Mouse (Mus musculus) intestine, embryonic 14.5 days (tissue): ENCODE data around the gene Rpl34. TPM values are rescaled to one million over a fixed set of nuclear protein-coding genes. Genes with fewer than 3 reads are reported as not detected.

Experiments
- ATAC-seq: fragments of 200-750 bp; cut with Nextera tagmentation; replicated peaks from 2 replicates; pipeline ENCODE4 v1.8.0; 2017; ENCODE audit warnings: low read depth, moderate number of reproducible peaks, moderate TSS enrichment, moderate library complexity; ENCODE audit not compliant: low FRiP score, low TSS enrichment
- DNase-seq: peaks from one replicate; pipeline ENCODE4 v3.0.0-alpha.2; 2018; ENCODE audit warnings: low spot score
- H3K27ac ChIP-seq: fragments of 300-500 bp; sonication (generic); 2 replicates; pipeline ENCODE4 v1.5.1; 2014; ENCODE audit warnings: low read depth, mild to moderate bottlenecking, control low read depth
- H3K27me3 ChIP-seq: fragments of 300-500 bp; sonication (generic); replicated peaks from 2 replicates; pipeline ENCODE4 v1.6.1; 2014; ENCODE audit warnings: low read length, control low read depth; ENCODE audit not compliant: control insufficient read depth, insufficient read depth
- H3K36me3 ChIP-seq: fragments of 300-500 bp; sonication (generic); 2 replicates; pipeline ENCODE4 v1.6.1; 2014; ENCODE audit warnings: low read length, control low read depth; ENCODE audit not compliant: control insufficient read depth, insufficient read depth
- H3K4me1 ChIP-seq: fragments of 300-500 bp; sonication (generic); replicated peaks from 2 replicates; pipeline ENCODE4 v1.6.1; 2014; ENCODE audit warnings: low read length, control low read depth, mixed read lengths; ENCODE audit not compliant: control insufficient read depth, insufficient read depth
- H3K4me2 ChIP-seq: fragments of 300-500 bp; sonication (generic); 2 replicates; pipeline ENCODE4 v1.6.1; 2014; ENCODE audit warnings: low read length
- H3K4me3 ChIP-seq: fragments of 300-500 bp; sonication (generic); 2 replicates; pipeline ENCODE4 v1.5.1; 2014; ENCODE audit warnings: low read depth, low read length, control low read depth, mixed read lengths
- H3K9ac ChIP-seq: fragments of 300-500 bp; sonication (generic); 2 replicates; pipeline ENCODE4 v1.6.1; 2014; ENCODE audit warnings: mild to moderate bottlenecking, low read length
- H3K9me3 ChIP-seq: fragments of 300-500 bp; sonication (generic); 2 replicates; pipeline ENCODE4 v1.6.1; 2016; ENCODE audit warnings: low read length, control low read depth; ENCODE audit not compliant: control insufficient read depth
- WGBS: fragments of 180-500 bp; shearing (Covaris S2); extraction: QIAGEN DNeasy Blood & Tissue Kit; methylation state at CpG from one replicate; pipeline ENCODE4 v1.1.7; 2014; 5-methylcytosine and 5-hydroxymethylcytosine counted together
- polyA plus RNA-seq: library from polyadenylated mRNA; unstranded; fragments of >200 nt; fragmentation: Nextera tagmentation; extraction: Ambion mirVana; gene quantifications from 2 replicates; pipeline ENCODE4 v1.2.1, GENCODE M21; 2014

Rpl34 gene
- 1,183 and 1,258 TPM in 2 replicates for polyA plus RNA-seq

DNA sequence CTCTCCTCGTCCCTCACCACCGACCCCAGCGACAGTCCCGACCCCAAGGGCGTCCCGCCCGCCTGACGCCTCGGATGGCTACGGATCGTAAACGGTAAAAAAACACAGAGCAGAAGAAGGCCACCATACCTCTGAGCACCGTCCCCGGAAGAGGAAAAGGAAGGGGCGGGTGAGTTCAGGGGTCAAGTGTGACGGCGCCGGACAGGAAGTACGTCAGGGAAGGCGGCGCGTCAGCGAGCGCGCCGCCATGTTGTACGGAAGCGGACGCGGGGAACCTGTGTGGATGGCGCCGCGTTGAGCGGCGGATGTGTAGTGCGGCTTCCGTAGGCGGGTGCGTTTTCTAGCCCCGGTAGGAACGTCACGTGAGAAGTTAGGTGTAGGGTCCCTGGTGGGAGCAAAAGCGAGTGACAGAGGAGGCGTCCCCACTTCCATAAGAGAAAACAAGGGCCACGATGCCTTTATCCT lies at the start of gene Rpl34:
Rpl34 (minus strand) TSS at position 210 of the 465 bp plus-strand sequence.
- Histone ChIP-seq H3K9ac (peak within 1 kb of the TSS; percentile 98), H3K27ac (peak within 1 kb of the TSS; percentile 80), H3K4me2 (peak within 1 kb of the TSS; percentile 82), H3K9me3 (no peaks in the 10 kb centered on the region), H3K4me1 (peaks cover 14% of the 10 kb centered on the region; the same call in 1 of the 2 replicates), H3K27me3 (no peaks in the 10 kb centered on the region), H3K4me3 (peak within 1 kb of the TSS; percentile 96), H3K36me3 (peaks cover 38% of the 10 kb centered on the region)
- DNase-seq (peak; percentile 96), ATAC-seq (peak; percentile 99)
- under 1% methylated on average over 45 of the region's 45 CpGs for WGBS

DNA sequence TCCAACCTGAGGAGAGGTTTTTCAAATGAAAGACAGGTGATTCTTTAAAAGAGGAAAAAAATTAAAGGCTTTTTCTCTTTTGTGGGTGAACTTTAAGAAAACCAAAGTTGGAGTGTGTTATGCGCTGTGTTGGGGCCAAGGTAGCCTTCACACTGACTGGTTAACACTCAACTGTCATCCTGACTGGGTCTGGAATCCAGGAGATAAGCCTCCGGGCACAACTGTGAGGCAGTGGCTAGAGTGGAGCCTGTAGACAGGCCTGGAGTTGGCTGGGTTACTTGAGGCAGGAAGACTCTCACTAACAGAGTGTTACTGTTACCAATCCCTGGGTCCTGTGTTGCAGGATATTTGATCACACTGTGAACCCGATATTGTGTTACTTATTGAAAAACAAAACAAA lies 38.0 kb upstream of the Rpl34 start:
- Histone ChIP-seq H3K36me3 (no peaks in the 10 kb centered on the region), H3K4me2 (no peak overlapping the region), H3K4me3 (no peak overlapping the region), H3K27me3 (no peaks in the 10 kb centered on the region), H3K27ac (no peak overlapping the region), H3K9me3 (no peaks in the 10 kb centered on the region), H3K4me1 (no peaks in the 10 kb centered on the region), H3K9ac (no peak overlapping the region)
- DNase-seq (no peak), ATAC-seq (no peak)
- 83% methylated on average over 3 of the region's 3 CpGs for WGBS

DNA sequence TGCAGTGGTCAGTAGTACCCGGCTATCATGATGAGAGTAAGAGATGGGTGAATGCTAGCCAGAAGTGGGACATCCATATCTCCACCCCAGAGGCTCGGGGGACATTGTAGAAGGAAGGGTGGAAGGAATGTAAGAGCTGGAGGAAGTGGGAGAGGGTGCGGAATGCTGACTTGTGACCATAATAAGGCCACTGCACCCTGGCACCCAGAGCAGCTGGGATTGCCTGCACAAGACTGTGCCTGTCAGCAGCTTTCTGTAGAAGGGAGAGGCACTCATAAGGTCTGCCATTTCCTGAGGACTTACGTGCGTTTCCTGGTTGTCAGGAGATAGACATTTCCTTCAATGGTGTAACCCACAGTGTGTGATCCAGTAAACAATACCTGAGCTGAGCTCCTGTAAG lies 33.9 kb upstream of the Rpl34 start:
- Histone ChIP-seq H3K36me3 (no peaks in the 10 kb centered on the region), H3K4me1 (no peaks in the 10 kb centered on the region), H3K9me3 (no peaks in the 10 kb centered on the region), H3K4me3 (no peak overlapping the region), H3K9ac (no peak overlapping the region), H3K27ac (no peak overlapping the region), H3K4me2 (no peak overlapping the region), H3K27me3 (no peaks in the 10 kb centered on the region)
- 81% methylated on average over 5 of the region's 5 CpGs for WGBS
- peak; percentile 40 for DNase-seq
- ATAC-seq: no peak

DNA sequence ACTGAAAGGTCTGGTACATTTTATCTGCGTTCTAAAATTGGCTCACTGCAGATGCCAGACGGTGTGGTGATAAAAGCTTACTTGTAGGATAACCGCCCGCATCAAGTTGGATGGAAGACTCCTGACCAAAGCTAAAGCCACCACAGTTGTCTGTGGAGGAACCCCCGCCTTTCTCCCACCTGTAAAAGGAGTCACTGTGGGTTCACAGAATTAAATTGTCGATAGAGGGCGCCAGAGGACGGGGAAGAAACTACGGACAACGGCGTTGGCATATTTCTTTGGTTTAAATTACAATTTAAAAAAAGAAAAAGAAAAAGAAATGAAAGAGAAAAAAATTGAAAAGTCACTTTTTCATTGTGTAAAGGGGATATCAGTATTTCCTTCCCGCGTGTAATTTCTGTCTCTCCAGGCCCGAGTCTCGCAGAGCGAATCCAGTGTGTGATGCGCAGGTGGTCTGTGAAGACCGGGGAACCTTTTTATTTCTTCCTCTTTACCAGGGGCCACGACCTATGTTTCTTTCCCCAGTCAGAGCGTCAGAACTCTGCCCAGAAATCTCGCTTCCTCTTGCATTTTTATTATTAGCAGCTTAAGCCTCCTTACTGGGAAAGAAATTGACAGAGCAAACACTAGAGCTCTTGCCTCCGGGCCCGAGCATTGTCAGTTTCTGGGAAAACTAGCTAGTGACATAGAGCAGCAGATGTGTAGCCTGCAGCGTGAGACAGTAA lies 30.7 kb upstream of the Rpl34 start:
- 57% methylated on average over 24 of the region's 24 CpGs for WGBS
- H3K4me2 ChIP-seq: no peak overlapping the region
- no peaks in the 10 kb centered on the region for H3K4me1 ChIP-seq
- H3K4me3 ChIP-seq: no peak overlapping the region
- H3K27ac ChIP-seq: no peak overlapping the region
- ATAC-seq (no peak), DNase-seq (peak; percentile 63)
- H3K36me3 ChIP-seq: no peaks in the 10 kb centered on the region
- no peak overlapping the region for H3K9ac ChIP-seq
- H3K9me3 ChIP-seq: no peaks in the 10 kb centered on the region
- no peaks in the 10 kb centered on the region for H3K27me3 ChIP-seq

DNA sequence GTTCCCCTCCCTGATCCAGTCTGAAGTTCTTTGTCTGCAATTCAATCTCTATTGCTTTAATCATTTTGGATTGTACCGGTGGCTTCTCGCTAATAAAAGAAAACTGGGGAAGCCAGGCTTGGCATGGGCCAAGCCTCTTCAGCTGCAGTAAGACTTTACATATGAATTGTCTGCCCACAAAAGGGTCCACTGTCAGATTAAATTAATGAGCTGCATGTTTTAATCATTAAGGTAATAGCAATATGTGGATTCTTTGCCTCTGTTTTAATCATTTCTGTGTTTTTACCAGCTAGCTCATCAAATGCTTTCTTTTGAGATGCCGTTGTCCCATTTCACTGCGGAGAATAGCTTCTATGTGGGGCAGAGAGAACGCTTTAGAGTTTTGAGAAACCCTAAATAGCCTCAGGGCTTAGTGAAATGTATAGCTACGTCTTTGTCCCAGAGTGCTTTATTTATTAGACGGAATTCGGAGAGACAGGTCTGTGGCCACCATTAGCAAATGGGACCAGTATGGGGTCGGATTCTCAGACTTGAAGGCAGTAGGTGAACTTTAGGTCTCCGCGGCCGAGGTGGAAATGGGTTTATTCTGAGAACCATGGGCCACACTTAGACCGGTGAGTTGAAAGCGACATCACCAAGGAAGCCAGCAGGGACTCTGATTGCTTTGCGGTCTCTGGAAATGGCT lies 28.1 kb upstream of the Rpl34 start:
- DNase-seq: no peak
- ATAC-seq: no peak
- Histone ChIP-seq H3K27me3 (no peaks in the 10 kb centered on the region), H3K27ac (no peak overlapping the region), H3K36me3 (no peaks in the 10 kb centered on the region), H3K4me3 (no peak overlapping the region), H3K4me2 (no peak overlapping the region), H3K4me1 (no peaks in the 10 kb centered on the region), H3K9ac (no peak overlapping the region), H3K9me3 (no peaks in the 10 kb centered on the region)
- 80% methylated on average over 15 of the region's 15 CpGs for WGBS

DNA sequence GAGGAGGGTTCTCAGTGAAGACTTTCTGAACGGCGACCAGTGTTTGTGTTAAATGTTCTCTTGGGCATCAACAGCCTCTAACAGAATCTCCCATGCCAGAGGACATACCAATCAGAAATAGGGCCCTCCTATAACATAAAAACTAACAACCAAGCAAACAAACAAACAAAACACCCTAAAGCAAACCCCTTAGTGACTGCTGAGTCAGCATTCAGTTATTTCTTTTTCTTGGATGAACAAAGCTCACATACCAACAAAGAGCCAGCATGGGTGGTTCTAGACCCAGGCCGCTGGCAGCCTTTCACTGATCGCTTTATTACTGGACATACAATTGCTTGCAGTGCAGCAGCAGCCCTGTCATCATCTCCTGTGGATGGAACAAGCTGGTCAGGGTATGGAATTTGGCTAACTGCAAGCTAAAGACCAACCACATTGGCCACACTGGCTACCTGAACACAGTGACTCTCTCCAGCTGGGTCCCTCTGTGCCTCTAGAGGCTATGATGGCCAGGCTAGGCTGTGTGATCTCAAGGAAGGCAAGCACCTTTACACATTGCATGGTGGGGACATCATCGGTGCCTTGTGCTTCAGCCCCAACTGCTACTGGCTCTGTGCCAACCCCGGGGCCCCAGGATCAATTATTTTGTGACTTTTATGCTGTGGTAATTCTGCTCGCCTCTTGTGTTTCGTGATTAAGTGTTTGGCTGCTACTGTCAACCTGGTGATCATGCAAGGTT lies 27.1 kb upstream of the Rpl34 start:
- H3K9ac ChIP-seq: no peak overlapping the region

DNA sequence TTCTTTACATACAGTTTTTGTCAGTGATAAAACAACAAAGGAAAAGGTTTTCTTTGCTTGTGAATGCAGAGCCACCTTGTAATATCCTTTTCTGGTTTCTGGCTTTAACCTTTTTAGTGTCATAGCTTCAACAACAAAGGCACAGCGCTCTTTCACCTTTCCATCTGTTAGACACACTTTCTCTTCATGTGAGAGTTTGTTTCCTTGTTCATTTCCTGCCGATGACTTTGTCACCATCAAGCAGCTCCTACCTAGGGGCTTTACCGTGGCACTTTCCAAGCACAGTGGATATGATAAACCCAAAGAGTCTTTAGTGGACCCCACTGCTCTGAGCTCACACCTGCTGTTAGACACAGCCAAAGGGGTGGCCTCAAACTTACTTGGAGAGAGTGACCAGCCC lies 19.0 kb upstream of the Rpl34 start:
- H3K27me3 ChIP-seq: no peaks in the 10 kb centered on the region
- no peaks in the 10 kb centered on the region for H3K4me1 ChIP-seq
- WGBS: 87% methylated on average over 3 of the region's 3 CpGs
- H3K4me2 ChIP-seq: no peak overlapping the region
- no peak overlapping the region for H3K27ac ChIP-seq
- H3K9ac ChIP-seq: no peak overlapping the region
- no peak overlapping the region for H3K4me3 ChIP-seq
- no peaks in the 10 kb centered on the region for H3K36me3 ChIP-seq
- no peaks in the 10 kb centered on the region for H3K9me3 ChIP-seq
- ATAC-seq: no peak
- no peak for DNase-seq

More for the DNA sequence above, 27.1 kb upstream of the Rpl34 start:
- H3K4me2 ChIP-seq: no peak overlapping the region
- no peak overlapping the region for H3K27ac ChIP-seq
- H3K27me3 ChIP-seq: no peaks in the 10 kb centered on the region
- H3K36me3 ChIP-seq: no peaks in the 10 kb centered on the region
- no peak overlapping the region for H3K4me3 ChIP-seq
- DNase-seq (no peak), ATAC-seq (no peak)
- WGBS: 81% methylated on average over 8 of the region's 8 CpGs
- no peaks in the 10 kb centered on the region for H3K9me3 ChIP-seq
- H3K4me1 ChIP-seq: no peaks in the 10 kb centered on the region

DNA sequence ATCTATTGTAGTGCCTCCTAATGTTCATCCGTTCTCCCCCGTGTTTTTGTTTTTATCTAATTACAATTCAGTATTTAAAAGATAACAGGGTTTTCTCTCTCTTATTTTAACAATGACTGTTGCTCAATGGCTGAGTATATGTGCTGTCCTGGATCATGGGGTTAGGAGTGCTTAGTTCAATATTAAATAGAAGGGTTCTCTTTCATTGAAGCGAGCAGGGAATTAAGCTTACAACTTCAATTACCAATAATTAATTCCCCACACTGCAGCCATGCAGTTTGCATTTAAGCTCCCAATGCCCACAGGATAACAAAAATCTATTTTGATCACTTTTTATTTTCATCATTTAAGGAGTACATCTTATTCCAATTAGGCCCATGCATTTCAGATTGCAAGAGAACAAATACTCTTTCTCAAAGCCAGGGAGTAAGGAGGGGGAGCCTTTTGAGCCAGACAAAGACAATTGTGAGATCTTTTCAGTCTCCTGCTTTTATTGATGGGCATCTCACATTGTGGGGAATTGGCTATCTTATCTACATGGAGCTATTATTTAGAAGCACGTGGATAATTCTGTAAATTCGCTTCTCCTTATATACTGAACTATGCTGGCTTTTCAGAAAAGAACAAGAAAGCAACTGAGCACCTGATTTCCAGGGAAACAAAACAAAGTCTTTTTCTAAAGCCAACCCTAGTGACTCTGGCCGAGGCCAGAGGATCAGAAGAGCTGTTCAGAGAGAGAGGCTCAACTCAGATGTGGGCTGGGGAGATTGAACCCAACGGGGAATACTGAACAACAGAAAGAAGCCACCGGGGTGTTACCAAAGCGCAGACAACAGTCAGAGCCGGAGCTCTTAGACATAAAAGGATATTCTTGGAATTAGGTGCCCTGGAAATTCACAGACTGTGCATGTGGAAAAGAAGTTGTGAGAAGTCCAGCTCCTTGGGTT lies 16.7 kb upstream of the Rpl34 start:
- 79% methylated on average over 10 of the region's 10 CpGs for WGBS
- Histone ChIP-seq H3K4me1 (no peaks in the 10 kb centered on the region), H3K9me3 (no peaks in the 10 kb centered on the region), H3K36me3 (no peaks in the 10 kb centered on the region), H3K9ac (no peak overlapping the region), H3K4me3 (no peak overlapping the region), H3K27ac (no peak overlapping the region), H3K27me3 (no peaks in the 10 kb centered on the region), H3K4me2 (no peak overlapping the region)
- ATAC-seq (no peak), DNase-seq (no peak)
